ENCODE assay signal across 21 mouse cellular contexts in genomic region chr8:124823497-124823896, GRCm38 (mm10). TPM values are rescaled to one million over a fixed set of nuclear protein-coding genes. Genes with fewer than 3 reads are reported as not detected.
A peak's percentile ranks its signal among the peaks of the same experiment; 100 is the strongest.
DNase-seq lines count a peak whose midpoint lies in the region; ATAC-seq and TF ChIP-seq lines count a peak whose summit lies in the region.
"Had no signal": no experiment of that assay in that cellular context is flagged by ENCODE, and none has a peak within 500 bp of the region (broad histone marks: within the 10 kb centered on the region; RNA-seq: fewer than 3 reads in every experiment).

No protein-coding gene starts in this region.

- H3K4me3 ChIP-seq in gastrocnemius, adult 2 months: no peak overlapping the region
- H3K4me3 ChIP-seq in left cerebral cortex, adult 2 months: no peak overlapping the region
- H3K4me3 ChIP-seq in CH12.LX (replicated peaks in 1 of 3; ENCODE audit: low read depth in 2 of 3, low read length in 2 of 3, poor library complexity in 1 of 3): no peak overlapping the region
- H3K4me3 ChIP-seq: heart, embryonic 15.5 days; limb, embryonic 13.5 days; midbrain, embryonic 10.5 days; neural tube, embryonic 12.5 days had no signal

- peaks cover 68% of the 10 kb centered on the region for H3K27me3 ChIP-seq in CH12.LX (replicated peaks)

- no peaks in the 10 kb centered on the region for H3K36me3 ChIP-seq in CH12.LX (replicated peaks in 1 of 2; ENCODE audit: control insufficient read depth in 1 of 2, insufficient read depth in 1 of 2, low read length in 1 of 2)
- H3K36me3 ChIP-seq: heart, embryonic 15.5 days; limb, embryonic 13.5 days had no signal

- no peak overlapping the region for H3K27ac ChIP-seq in gastrocnemius, adult 2 months
- no peak overlapping the region for H3K27ac ChIP-seq in left cerebral cortex, adult 2 months
- no peak overlapping the region for H3K27ac ChIP-seq in CH12.LX (ENCODE audit: insufficient read depth, low read depth)
- H3K27ac ChIP-seq: heart, embryonic 15.5 days; limb, embryonic 13.5 days; midbrain, embryonic 10.5 days; neural tube, embryonic 12.5 days had no signal

- dilution Hi-C loops in CH12.LX (cut with MboI; ENCODE audit: extremely low pct_ligation_motif_present, extremely low pct_unique_long_range_greater_than_20kb, low sequenced_read_pairs): no loop called here

- H3K4me2 ChIP-seq in CH12.LX (ENCODE audit: insufficient read depth, low read depth, poor library complexity, severe bottlenecking): no peak overlapping the region
- H3K4me2 ChIP-seq: heart, embryonic 15.5 days; limb, embryonic 13.5 days; neural tube, embryonic 12.5 days had no signal

- TF ChIP-seq CTCF in gastrocnemius, adult 2 months (IDR thresholded peaks at IDR 0.05): peak; percentile 38
- TF ChIP-seq CTCF in left cerebral cortex, adult 2 months (IDR thresholded peaks at IDR 0.05): peak; percentile 34
- TF ChIP-seq CTCF in CH12.LX (conservative IDR thresholded peaks at IDR 0.05 in 1 of 2, IDR thresholded peaks at IDR 0.05 in 1 of 2; ENCODE audit: low read depth in 2 of 2, low read length in 2 of 2): peak in 1 of 2 experiments; percentile 33; a peak in 2 of 4 replicates

- no peak for TF ChIP-seq EP300 in CH12.LX (IDR thresholded peaks at IDR 0.05; ENCODE audit: low read length)

- no peaks in the 10 kb centered on the region for H3K79me2 ChIP-seq in CH12.LX (replicated peaks; ENCODE audit: control insufficient read depth, extremely low read depth, insufficient read depth, poor library complexity, severe bottlenecking)

- no peak overlapping the region for H3K9ac ChIP-seq in CH12.LX (ENCODE audit: insufficient read depth, low read depth)
- H3K9ac ChIP-seq: heart, embryonic 15.5 days; limb, embryonic 13.5 days; neural tube, embryonic 12.5 days had no signal

- no peak for TF ChIP-seq POLR2A in CH12.LX (IDR thresholded peaks at IDR 0.05; ENCODE audit: low read depth, low read length)

- intact Hi-C loops in gastrocnemius, adult 2 months (cut with DNase I): no loop called here
- intact Hi-C loops in gastrocnemius, postnatal 14 days (cut with DNase I; ENCODE audit: low total_unique reads): no loop called here
- intact Hi-C loops in left cerebral cortex, adult 2 months (cut with DNase I): no loop called here
- intact Hi-C loops in left cerebral cortex, postnatal 25 days (cut with DNase I): no loop called here

- in situ Hi-C loops in CH12.LX (cut with MboI; ENCODE audit: low pct_ligation_motif_present, low pct_unique_long_range_greater_than_20kb, low sequenced_read_pairs): no loop called here

- no peak for ATAC-seq in megakaryocyte, adult 5-6 weeks (ENCODE audit: poor library complexity, severe bottlenecking)
- ATAC-seq: hindbrain, embryonic 16.5 days had no signal

- peaks cover 22% of the 10 kb centered on the region for H3K9me3 ChIP-seq in CH12.LX (replicated peaks; ENCODE audit: low read length)
- H3K9me3 ChIP-seq: heart, embryonic 15.5 days; limb, embryonic 13.5 days; midbrain, embryonic 10.5 days; neural tube, embryonic 12.5 days had no signal

- peaks cover 8 to 19% of the 10 kb centered on the region in 2 experiments for H3K4me1 ChIP-seq in CH12.LX (ENCODE audit: control insufficient read depth in 1 of 2, insufficient read depth in 2 of 2)
- H3K4me1 ChIP-seq: limb, embryonic 13.5 days; neural tube, embryonic 12.5 days had no signal

- TF ChIP-seq RAD21 in CH12.LX (IDR thresholded peaks at IDR 0.05; ENCODE audit: low read depth, low read length): no peak; the same call in none of the 2 replicates

- DNase-seq in gastrocnemius, adult 2 months: no peak
- DNase-seq in gastrocnemius, postnatal 14 days: no peak
- DNase-seq in left cerebral cortex, adult 2 months (ENCODE audit: extremely low spot score in 1 of 2, low spot score in 2 of 2): no peak
- DNase-seq in left cerebral cortex, postnatal 25 days (ENCODE audit: low spot score in 2 of 2): no peak
- DNase-seq in CH12.LX (ENCODE audit: extremely low read depth): no peak
- DNase-seq in ZHBTc4 (ENCODE audit: low read depth, low spot score): peak; percentile 39
- DNase-seq: cerebellum, adult 18-20 months; cerebellum, postnatal 25 days; gastrocnemius, postnatal 10 days; heart, adult 18-20 months; heart, postnatal 4 days; kidney, adult 8-10 months; kidney, postnatal 36 days; lung, postnatal 36 days had no signal

TF ChIP-seq in CH12.LX, 34 proteins besides CTCF, POLR2A, EP300 and RAD21:
- TF ChIP-seq MYC (IDR thresholded peaks at IDR 0.05; ENCODE audit: low read depth, low read length): peak; percentile 47; the same call in 1 of the 2 replicates
- TF ChIP-seq TBP (conservative IDR thresholded peaks at IDR 0.05; ENCODE audit: low read depth, low read length): no peak

RNA-seq across cellular contexts. Expression of gene Trim67, which starts 30.6 kb away (rescaled TPM):
- under 1 TPM; 0.06 to 0.10 TPM for total RNA-seq in gastrocnemius, adult 2 months (2021)
- total RNA-seq in gastrocnemius, postnatal 14 days (2021): under 1 TPM; 0.07 to 0.18 TPM
- 1 to 10 TPM; 2.0 to 2.2 TPM for total RNA-seq in left cerebral cortex, adult 2 months (2021)
- 1 to 10 TPM; 2.2 to 2.4 TPM for total RNA-seq in left cerebral cortex, postnatal 25 days (2021)
- 0.04 and 0.08 TPM in 2 replicates for total RNA-seq in CH12.LX (2012; rRNA removed)
- total RNA-seq in CH12.LX (2014; rRNA removed): not detected in 2 replicates
- polyA plus RNA-seq in CH12.LX (2012; ENCODE audit: insufficient read length, low read depth): 0.04 TPM in 1 of 2 replicates, not detected in the other
- not detected in 2 replicates for total RNA-seq in megakaryocyte, adult 5-6 weeks (2015)
- total RNA-seq in megakaryocyte, adult 5-6 weeks (2017): 0.04 TPM in 1 of 2 replicates, not detected in the other
- total RNA-seq: monocyte, adult 5-6 weeks had no signal

RNA-seq across cellular contexts. Expression of gene Gnpat, which starts 39.3 kb away (rescaled TPM):
- total RNA-seq in gastrocnemius, adult 2 months (2021): 100 to 1,000 TPM; 157 to 173 TPM
- total RNA-seq in gastrocnemius, postnatal 14 days (2021): 100 to 1,000 TPM in 1 of 2 experiments, 10 to 100 TPM in 1; 98.0 to 105 TPM
- total RNA-seq in left cerebral cortex, adult 2 months (2021): 10 to 100 TPM; 54.7 to 65.8 TPM
- total RNA-seq in left cerebral cortex, postnatal 25 days (2021): 10 to 100 TPM; 49.6 to 55.2 TPM
- total RNA-seq in CH12.LX (2012; rRNA removed) (73.6 and 89.1 TPM in 2 replicates), CH12.LX (2014; rRNA removed) (52.5 and 62.3 TPM in 2 replicates)
- 77.3 and 91.5 TPM in 2 replicates for polyA plus RNA-seq in CH12.LX (2012; ENCODE audit: insufficient read length, low read depth)
- total RNA-seq in megakaryocyte, adult 5-6 weeks (2015): 44.3 and 54.3 TPM in 2 replicates
- 43.9 and 50.3 TPM in 2 replicates for total RNA-seq in megakaryocyte, adult 5-6 weeks (2017)

RNA-seq across cellular contexts. Expression of gene 2810004N23Rik, which starts 39.4 kb away (rescaled TPM):
- total RNA-seq in gastrocnemius, adult 2 months (2021): 10 to 100 TPM; 29.7 to 34.0 TPM
- total RNA-seq in gastrocnemius, postnatal 14 days (2021): 10 to 100 TPM; 25.1 to 30.6 TPM
- total RNA-seq in left cerebral cortex, adult 2 months (2021): 10 to 100 TPM; 19.0 to 20.3 TPM
- 10 to 100 TPM; 20.3 to 21.6 TPM for total RNA-seq in left cerebral cortex, postnatal 25 days (2021)
- 47.6 and 61.6 TPM in 2 replicates for total RNA-seq in CH12.LX (2012; rRNA removed)
- 45.1 and 51.4 TPM in 2 replicates for total RNA-seq in CH12.LX (2014; rRNA removed)
- polyA plus RNA-seq in CH12.LX (2012; ENCODE audit: insufficient read length, low read depth): 75.7 and 76.8 TPM in 2 replicates
- 11.6 and 13.2 TPM in 2 replicates for total RNA-seq in megakaryocyte, adult 5-6 weeks (2015)
- 23.9 and 24.4 TPM in 2 replicates for total RNA-seq in megakaryocyte, adult 5-6 weeks (2017)
